Mouse (Mus musculus) right cerebral cortex, postnatal 25 days (tissue): ENCODE measurements around the gene Speer2.

Experiments
- DNase-seq: peaks from one replicate; pipeline ENCODE4 v3.0.0; 2022

The Speer2 gene

DNA sequence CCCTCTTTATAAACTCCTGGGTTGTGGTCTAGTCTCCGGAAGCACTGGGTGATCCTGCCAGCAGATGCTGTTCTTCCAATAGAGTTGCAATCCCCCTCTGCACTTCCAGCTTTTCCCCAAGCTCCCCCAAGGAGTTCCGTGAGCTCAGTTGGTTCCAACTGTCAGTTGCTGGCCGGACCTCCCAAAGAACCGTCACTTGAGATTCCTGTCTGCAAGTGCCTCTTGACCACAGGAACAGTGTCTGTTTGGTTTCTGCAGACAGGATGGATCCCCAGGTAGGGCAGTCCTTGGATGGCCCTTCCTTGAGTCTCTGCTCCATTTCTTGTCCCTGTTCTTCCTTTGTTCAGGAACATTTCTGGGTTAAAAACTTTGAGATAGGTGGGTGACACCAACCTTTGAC lies at the start of gene Speer2:
TSS of gene Speer2 (minus strand) at position 101 of the 400 bp plus-strand sequence.
- DNase-seq = no peak

DNA sequence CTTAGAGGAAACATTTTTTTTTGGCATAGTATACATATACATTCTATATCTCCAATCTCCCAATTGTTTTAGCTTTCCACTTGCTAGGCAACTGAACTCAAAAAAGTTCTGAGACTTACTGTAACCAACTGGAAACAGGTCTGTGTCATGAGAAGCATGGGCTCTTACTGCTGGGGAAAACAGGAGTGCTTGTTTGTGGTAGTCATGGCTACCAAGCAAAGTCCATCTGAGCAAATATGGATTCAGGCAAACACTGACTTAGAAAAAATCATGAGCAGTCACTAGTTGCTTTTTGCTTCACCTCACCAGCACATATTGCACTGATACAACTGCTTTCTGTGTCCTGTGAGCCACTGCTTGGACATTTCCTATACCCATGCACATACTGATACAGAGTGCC lies 40.8 kb upstream of the Speer2 start:
- no peak for DNase-seq

DNA sequence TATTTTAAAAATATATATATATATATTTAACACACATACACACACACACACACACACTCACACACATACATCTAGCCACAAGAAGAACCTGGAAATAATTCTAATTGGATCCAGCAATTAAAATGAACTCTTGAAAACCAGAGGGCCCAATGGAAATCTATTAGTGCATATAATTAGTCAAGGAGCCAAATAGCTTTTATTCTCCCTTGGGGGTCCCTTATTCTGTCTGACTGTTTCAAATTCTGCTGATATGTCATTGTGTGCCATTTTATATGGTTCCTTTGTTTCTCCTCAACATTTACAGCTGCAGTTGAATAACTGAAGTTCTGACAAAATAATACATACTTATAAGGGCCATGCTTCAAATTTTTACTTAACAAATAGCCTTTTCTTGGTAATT lies 17.2 kb upstream of the Speer2 start:
- no peak for DNase-seq

DNA sequence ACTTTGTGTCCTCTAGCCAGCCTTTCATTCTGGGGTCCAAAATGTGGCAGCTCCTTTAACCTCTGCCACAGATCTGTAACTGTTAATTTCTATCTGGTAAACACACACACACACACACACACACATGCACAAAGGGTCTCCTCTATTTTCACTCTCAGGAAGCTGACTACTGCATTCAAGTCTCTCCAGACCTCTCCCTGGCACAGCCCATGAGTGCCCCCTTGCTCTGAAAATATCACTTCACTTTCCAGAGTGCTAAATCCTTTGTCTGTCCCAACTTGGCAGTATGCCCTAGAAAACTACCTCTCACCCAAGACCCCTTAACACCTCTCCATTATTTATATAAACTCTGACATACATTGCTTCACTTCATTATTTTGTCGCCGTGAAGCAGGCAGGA lies 26.9 kb downstream of the Speer2 start:
- no peak for DNase-seq

DNA sequence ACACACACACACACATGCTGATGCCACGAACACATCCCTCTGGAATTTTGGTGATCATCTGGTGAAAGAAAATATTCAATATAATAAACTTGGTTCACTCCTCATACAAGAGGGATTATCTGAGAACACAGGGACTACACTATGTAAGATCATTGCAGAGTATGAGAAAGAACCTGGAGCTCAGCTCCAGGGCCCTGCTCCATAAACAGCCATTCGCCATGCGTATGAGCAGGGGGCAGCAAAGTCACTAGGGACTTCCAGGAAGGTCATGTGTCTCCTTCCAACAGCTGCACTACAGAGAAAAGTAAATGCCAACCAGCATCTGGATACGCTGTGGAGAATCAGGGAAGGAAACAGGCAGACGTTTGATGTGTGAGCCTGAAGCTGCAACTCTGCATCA lies 49.9 kb downstream of the Speer2 start:
- no peak for DNase-seq
